Mouse (Mus musculus) bone marrow, adult 2 months (tissue): Measurements from ENCODE around the gene Mxd1.

Experiments
- CTCF ChIP-seq: fragments of 200-500 bp; IDR thresholded peaks from 2 replicates; pipeline ENCODE4 v1.5.1; 2011; ENCODE audit warnings: low read length, control low read depth; ENCODE audit not compliant: control insufficient read depth, insufficient read depth
- POLR2A ChIP-seq: fragments of 200-500 bp; IDR thresholded peaks from 2 replicates; pipeline ENCODE4 v1.6.1; 2011; ENCODE audit warnings: low read depth, mild to moderate bottlenecking, control low read depth, low read length, borderline replicate concordance; ENCODE audit not compliant: control insufficient read depth

DNA sequence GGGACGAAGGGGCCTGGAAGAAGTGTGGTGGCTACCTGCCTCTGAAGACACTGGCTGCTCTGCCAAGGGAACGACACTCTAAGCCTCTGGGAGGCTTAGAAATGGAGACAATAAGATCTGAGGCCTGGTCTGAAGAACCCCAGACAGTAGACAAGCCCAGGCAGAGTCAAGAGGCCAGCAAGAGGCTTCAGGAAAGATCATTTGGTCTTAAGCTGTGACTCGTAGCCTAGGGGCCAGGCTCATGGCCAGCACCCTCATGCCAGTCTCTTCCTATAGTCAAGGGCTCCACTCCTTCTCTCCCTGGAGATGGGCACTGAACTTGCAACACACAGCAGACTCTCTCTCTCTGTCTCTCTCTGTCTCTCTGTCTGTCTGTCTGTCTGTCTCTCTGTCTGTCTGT is 28.8 kb downstream of the Mxd1 start:
- no peak for TF ChIP-seq CTCF
- no peak for TF ChIP-seq POLR2A
